Mouse (Mus musculus) heart, adult 2 months (tissue): Measurements from ENCODE around the gene Dbp.

Experiments used
- CTCF ChIP-seq: fragments of 200-600 bp; IDR thresholded peaks from 2 replicates; pipeline ENCODE4 v1.8.1; 2022; ENCODE audit warnings: antibody characterized with exemption, mild to moderate bottlenecking, moderate library complexity
- POLR2A ChIP-seq: fragments of 200-500 bp; IDR thresholded peaks from 2 replicates; pipeline ENCODE4 v1.6.1; 2011; ENCODE audit warnings: mild to moderate bottlenecking, low read depth, low read length, control low read depth; ENCODE audit not compliant: insufficient read depth

- TF ChIP-seq POLR2A: no peak
- no peak for TF ChIP-seq CTCF
Measured at GRCm38 (mm10) chr7:45697894-45698293, 7.0 kb upstream of the Dbp start.
